In genomic region chr1:191567859-191568258, GRCm38 (mm10) we compare ENCODE assay signal across 13 mouse cellular contexts. TPM values are rescaled to one million over a fixed set of nuclear protein-coding genes. Genes with fewer than 3 reads are reported as not detected.
DNase-seq lines count a peak whose midpoint lies in the region; ATAC-seq and TF ChIP-seq lines count a peak whose summit lies in the region.
"Had no signal": no experiment of that assay in that cellular context is flagged by ENCODE, and none has a peak within 500 bp of the region (broad histone marks: within the 10 kb centered on the region; RNA-seq: fewer than 3 reads in every experiment).

No protein-coding gene starts in this region.

- H3K4me2 ChIP-seq in forebrain, embryonic 14.5 days (ENCODE audit: low read length) = no peak overlapping the region
- H3K4me2 ChIP-seq in forebrain, embryonic 13.5 days = no peak overlapping the region
- H3K4me2 ChIP-seq: embryonic facial prominence, embryonic 15.5 days; hindbrain, embryonic 14.5 days; stomach, embryonic 15.5 days had no signal

- TF ChIP-seq CTCF in layer of hippocampus, adult 2 months (conservative IDR thresholded peaks at IDR 0.05) = peak; percentile 73

- no peak for ATAC-seq in forebrain, embryonic 14.5 days
- ATAC-seq in forebrain, embryonic 13.5 days = no peak
- no peak for ATAC-seq in monocyte, adult 5-6 weeks (replicated peaks; ENCODE audit: insufficient number of reproducible peaks, low FRiP score, low TSS enrichment, poor library complexity, severe bottlenecking)

- 87% methylated on average over 1 of the region's 1 CpGs for WGBS in forebrain, embryonic 14.5 days
- WGBS in forebrain, embryonic 13.5 days = 86% methylated on average over 1 of the region's 1 CpGs

- H3K36me3 ChIP-seq in forebrain, embryonic 14.5 days (ENCODE audit: control insufficient read depth, insufficient read depth, low read length) = peaks cover 9% of the 10 kb centered on the region; the same call in 1 of the 2 replicates
- H3K36me3 ChIP-seq in forebrain, embryonic 13.5 days (ENCODE audit: poor library complexity, severe bottlenecking) = peaks cover 28% of the 10 kb centered on the region

- H3K4me1 ChIP-seq in forebrain, embryonic 14.5 days (ENCODE audit: control insufficient read depth, insufficient read depth, low read length) = no peaks in the 10 kb centered on the region
- H3K4me1 ChIP-seq in forebrain, embryonic 13.5 days = peaks cover 8% of the 10 kb centered on the region
- H3K4me1 ChIP-seq: embryonic facial prominence, embryonic 15.5 days; stomach, embryonic 15.5 days had no signal

- no peak overlapping the region for H3K4me3 ChIP-seq in forebrain, embryonic 14.5 days (ENCODE audit: low read depth, low read length)
- no peak overlapping the region for H3K4me3 ChIP-seq in forebrain, embryonic 13.5 days
- H3K4me3 ChIP-seq in layer of hippocampus, adult 2 months = no peak overlapping the region
- H3K4me3 ChIP-seq: embryonic facial prominence, embryonic 15.5 days; stomach, embryonic 15.5 days had no signal

- no peak overlapping the region for H3K27ac ChIP-seq in forebrain, embryonic 14.5 days (ENCODE audit: low read depth, low read length)
- no peak overlapping the region for H3K27ac ChIP-seq in forebrain, embryonic 13.5 days
- H3K27ac ChIP-seq in layer of hippocampus, adult 2 months = no peak overlapping the region
- H3K27ac ChIP-seq: embryonic facial prominence, embryonic 15.5 days; hindbrain, embryonic 14.5 days; stomach, embryonic 15.5 days had no signal

- peak; percentile 17 for DNase-seq in forebrain, embryonic 14.5 days (ENCODE audit: low spot score)
- DNase-seq in layer of hippocampus, adult 2 months (ENCODE audit: low spot score in 2 of 2) = no peak
- no peak for DNase-seq in layer of hippocampus, postnatal 10 days (ENCODE audit: low spot score in 2 of 2)
- DNase-seq in adipocyte (ENCODE audit: low spot score) = peak; percentile 51
- peak; percentile 24 to 49 for DNase-seq in kidney, postnatal 4 days
- no peak for DNase-seq in frontal cortex, postnatal 10 days (ENCODE audit: low spot score in 2 of 2)

- no peak overlapping the region for H3K9ac ChIP-seq in forebrain, embryonic 14.5 days (ENCODE audit: low read length)
- no peak overlapping the region for H3K9ac ChIP-seq in forebrain, embryonic 13.5 days
- H3K9ac ChIP-seq: embryonic facial prominence, embryonic 15.5 days; hindbrain, embryonic 14.5 days; stomach, embryonic 15.5 days had no signal

- H3K9me3 ChIP-seq in forebrain, embryonic 14.5 days (replicated peaks; ENCODE audit: control insufficient read depth, low read length) = no peaks in the 10 kb centered on the region
- no peaks in the 10 kb centered on the region for H3K9me3 ChIP-seq in forebrain, embryonic 13.5 days (replicated peaks)
- H3K9me3 ChIP-seq: embryonic facial prominence, embryonic 15.5 days; stomach, embryonic 15.5 days had no signal

- H3K27me3 ChIP-seq in forebrain, embryonic 14.5 days (replicated peaks; ENCODE audit: control insufficient read depth, insufficient read depth, low read length) = no peaks in the 10 kb centered on the region
- no peaks in the 10 kb centered on the region for H3K27me3 ChIP-seq in forebrain, embryonic 13.5 days
- H3K27me3 ChIP-seq: CH12.LX; embryonic facial prominence, embryonic 15.5 days; stomach, embryonic 15.5 days had no signal

RNA-seq across cellular contexts. Expression of gene Dtl, which starts 7.5 kb away (rescaled TPM):
- 17.9 and 19.2 TPM in 2 replicates for polyA plus RNA-seq in forebrain, embryonic 14.5 days (2014; fragmentation: Nextera tagmentation; extraction: Ambion mirVana)
- 44.4 and 51.0 TPM in 2 replicates for polyA plus RNA-seq in forebrain, embryonic 13.5 days (2015; fragmentation: Nextera tagmentation; extraction: Ambion mirVana)
- total RNA-seq in layer of hippocampus, adult 2 months (2021) = 1 to 10 TPM in 1 of 2 experiments, under 1 TPM in 1; 0.61 to 1.1 TPM
- 1 to 10 TPM; 2.1 to 3.0 TPM for total RNA-seq in layer of hippocampus, postnatal 10 days (2021)
- total RNA-seq in monocyte, adult 5-6 weeks (2017) = 2.1 to 5.4 TPM (median 4.3 TPM) in 3 replicates
- total RNA-seq: gastrocnemius, adult 8-10 months had no signal

RNA-seq across cellular contexts. Expression of gene Ints7, which starts 7.6 kb away (rescaled TPM):
- 31.1 and 38.0 TPM in 2 replicates for polyA plus RNA-seq in forebrain, embryonic 14.5 days (2014; fragmentation: Nextera tagmentation; extraction: Ambion mirVana)
- 57.9 and 62.9 TPM in 2 replicates for polyA plus RNA-seq in forebrain, embryonic 13.5 days (2015; fragmentation: Nextera tagmentation; extraction: Ambion mirVana)
- 10 to 100 TPM; 23.2 to 25.8 TPM for total RNA-seq in layer of hippocampus, adult 2 months (2021)
- 10 to 100 TPM; 27.6 to 28.9 TPM for total RNA-seq in layer of hippocampus, postnatal 10 days (2021)
- total RNA-seq in monocyte, adult 5-6 weeks (2017) = 26.0 to 26.5 TPM (median 26.2 TPM) in 3 replicates

Comparison
In these comparisons a context has a peak if more than half of its experiments do, and no peak if none do; other contexts are left out.
1. DNase-seq: peak in forebrain, embryonic 14.5 days (single experiment), adipocyte (single experiment) and kidney, postnatal 4 days (2 of 2); none in layer of hippocampus, adult 2 months (0 of 2), layer of hippocampus, postnatal 10 days (0 of 2) and frontal cortex, postnatal 10 days (0 of 2).